Mouse (Mus musculus) kidney, adult 9 months (tissue): ENCODE data around the gene Aipl1.

Experiments
- DNase-seq: peaks from one replicate; pipeline ENCODE4 v3.0.0; 2022

The Aipl1 gene

DNA sequence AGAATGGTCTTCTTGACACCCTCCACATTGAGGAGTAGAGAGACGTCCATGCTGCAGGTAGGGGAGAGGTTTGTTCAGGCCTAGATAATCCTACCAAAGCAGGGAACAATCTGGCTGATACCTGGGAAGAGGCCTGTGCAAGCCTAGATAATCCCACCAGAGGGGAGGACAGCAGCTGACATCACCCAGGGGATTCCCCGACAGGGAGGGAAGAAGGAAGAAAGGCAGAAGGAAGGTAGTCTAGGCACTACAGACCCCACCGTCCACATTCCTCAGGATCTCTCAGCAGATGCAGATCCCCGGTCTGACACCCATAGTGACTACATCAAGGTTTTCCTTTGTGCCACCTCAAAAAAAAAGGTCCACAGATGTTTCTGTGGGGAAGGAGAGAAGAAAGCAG, at the start of gene Aipl1:
Aipl1 (minus strand) TSS at position 101 of the 400 bp plus-strand sequence.
- no peak for DNase-seq

DNA sequence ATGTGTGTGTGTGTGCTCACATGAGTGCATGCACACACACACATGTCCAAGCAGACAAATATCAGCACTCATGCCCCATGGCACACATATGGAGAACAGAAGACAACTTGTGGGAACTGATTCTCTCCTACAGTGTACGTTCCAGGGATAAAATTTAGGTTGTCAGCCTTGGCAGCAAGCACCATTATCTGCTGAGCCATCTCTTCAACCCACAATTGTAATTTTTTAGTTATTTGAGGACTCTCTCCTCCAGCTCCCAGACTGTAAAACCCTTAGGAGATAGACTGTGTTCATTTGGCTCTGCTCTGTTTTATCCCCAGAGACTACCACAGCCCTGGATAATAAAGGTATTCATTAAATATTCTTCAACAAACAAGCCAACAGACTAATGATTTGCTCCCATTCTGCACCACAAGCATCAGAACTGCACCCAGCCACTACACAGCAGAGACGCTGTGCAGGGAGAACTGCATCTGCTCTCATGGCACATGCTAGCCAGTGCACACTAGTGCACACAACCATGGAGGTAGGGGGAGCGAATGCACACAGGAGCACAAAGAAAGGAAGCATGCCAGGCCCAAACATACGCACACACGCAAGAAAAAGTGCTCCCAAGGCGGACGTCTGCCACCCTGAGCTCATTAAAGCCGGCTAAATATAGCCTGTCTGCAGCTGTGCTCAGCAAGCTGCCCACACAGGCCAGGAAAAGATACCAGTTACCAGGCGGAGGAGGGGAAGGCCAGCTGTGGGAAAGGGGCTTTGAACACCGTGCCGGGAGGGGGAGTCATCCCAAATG, 49.1 kb upstream of the Aipl1 start:
- DNase-seq, result no peak

DNA sequence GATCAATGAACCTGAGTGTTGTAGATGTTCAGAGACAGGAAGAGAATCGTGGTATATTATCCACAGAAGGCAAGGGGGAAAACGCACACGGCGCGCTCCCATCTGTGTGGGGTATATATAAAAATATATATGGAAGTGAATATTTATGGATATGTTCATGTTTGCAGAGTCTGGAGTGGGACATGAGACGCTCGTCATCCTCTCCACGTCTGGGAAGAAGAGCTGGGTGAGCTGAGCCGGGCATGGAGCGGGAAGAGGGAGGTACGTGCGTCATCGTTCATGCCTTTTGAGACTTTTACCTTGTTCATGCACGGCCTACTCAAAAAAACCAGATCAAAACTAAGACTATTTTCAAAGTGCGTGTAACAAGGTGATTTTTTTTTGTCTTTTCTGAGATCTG, 47.0 kb upstream of the Aipl1 start:
- DNase-seq, result no peak

DNA sequence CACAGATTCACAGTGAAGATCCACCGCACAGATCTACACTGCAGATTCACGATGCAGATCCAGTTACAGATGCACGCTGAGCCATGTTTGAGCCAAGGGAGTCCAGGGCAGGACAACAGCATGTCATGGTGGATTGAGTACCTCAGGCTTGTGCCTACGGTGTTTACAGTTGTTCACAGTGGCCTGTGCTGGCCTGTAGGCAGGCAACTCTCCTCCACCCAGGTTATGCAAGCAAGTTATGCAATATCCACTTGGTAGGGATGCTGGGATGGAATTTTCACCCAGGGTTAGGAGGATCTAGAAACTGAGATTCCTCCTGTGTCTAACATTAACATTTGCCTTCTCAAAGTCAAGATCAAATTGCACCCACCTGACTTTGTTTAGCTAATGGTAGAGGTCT, 45.3 kb upstream of the Aipl1 start:
- DNase-seq, result no peak

DNA sequence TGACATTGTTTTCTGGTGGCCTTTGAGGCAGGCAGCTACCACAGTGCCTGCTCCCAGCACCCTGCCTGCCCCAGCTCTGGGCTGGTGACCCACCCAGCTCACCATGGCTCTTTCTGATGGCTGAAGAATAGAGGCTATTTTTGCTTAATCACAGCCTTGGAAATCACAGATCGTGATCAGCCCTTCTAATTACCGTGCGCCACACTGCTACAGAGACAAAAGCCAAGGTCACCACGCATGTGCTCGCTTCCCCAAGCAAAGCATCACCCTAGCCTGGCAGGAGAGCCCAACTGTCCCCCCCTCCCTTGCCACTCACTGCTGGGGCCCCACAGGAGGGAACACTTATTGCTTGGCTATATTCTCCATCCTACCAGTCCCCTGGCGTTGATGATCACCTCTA, 43.2 kb upstream of the Aipl1 start:
- no peak for DNase-seq

DNA sequence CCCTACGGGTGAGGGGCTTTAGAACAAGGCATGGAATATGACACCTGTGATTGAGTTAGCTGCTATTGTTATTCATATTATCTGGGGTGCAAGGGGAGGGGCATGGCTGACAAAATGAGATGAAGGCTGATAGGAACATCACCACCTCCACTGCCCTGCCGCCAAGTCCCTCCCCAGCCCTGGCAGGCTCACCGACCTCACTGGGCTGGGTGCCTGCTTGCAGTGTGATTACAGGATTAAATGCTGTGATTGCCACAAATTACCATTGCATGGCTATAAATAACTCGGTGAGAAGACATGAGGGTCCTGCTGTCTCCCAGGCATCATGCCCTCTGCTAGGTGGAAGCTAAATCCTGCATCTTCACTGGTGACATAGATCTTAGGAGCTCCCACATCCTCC, 41.3 kb upstream of the Aipl1 start:
- DNase-seq, result no peak

DNA sequence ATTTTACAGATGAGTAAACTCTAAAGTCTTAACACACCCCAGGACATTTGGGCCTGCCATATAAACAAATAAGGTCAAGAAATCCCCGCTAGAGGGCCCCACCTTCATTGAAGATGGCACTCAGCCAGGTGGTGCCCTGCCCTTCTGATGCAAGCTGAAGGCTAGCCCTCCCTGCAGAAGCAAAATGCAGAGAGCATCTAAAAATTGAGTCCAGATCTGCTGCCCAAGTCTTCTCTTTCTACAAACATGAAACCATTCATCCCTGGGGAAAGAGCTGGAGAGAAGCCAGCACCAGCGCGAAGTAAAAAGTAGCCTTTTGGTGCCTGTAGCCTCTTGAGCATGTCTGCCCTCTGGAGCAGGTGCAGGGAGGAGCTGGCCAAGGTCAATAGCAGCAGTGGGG, 40.7 kb upstream of the Aipl1 start:
- no peak for DNase-seq

DNA sequence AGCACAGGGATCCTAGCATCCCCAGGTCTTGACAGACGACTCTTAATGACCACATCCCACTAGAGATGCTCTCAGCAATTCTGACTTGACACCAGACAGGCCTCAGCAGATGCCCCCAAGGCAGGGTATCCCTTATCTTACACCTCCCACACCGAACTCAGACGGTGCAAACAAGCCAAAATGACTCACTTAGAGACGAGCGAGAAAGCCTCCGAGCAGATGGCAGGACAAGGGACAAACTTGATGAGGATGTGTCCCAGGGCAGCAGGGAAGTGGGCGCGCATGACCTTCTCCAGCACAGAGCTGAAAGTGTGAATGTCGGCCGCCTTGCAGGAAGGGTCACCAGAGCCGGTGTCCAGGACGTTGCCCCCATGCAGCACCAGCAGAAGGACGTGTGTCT, 36.9 kb upstream of the Aipl1 start:
- no peak for DNase-seq

DNA sequence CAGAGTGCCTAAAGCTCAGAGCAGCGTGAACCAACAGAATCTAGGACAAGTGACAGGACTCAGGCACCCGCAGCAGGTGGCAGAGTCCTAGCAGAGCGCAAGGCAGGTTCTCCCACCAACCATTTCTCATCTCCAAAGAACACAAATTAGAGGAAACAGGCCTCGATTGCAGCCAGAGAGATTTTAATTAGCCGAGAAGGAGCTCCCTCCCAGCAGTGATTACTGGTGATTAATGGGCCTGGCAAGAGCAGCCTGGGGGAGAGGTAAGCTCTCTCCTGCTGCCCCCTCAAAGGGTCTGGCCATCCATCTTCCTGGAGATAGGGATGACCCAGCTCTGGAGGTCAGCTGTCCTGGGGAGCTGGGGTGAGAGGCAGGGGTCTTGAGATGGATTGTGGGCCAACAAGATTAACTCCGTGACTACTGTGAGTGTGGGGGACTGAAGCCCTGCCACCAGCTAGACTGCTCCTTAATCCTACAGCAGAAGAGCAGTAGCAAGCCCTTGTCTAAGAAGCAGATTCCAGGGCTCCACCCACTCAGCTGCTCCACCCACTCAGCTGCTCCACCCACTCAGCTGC, 35.1 kb upstream of the Aipl1 start:
- no peak for DNase-seq

DNA sequence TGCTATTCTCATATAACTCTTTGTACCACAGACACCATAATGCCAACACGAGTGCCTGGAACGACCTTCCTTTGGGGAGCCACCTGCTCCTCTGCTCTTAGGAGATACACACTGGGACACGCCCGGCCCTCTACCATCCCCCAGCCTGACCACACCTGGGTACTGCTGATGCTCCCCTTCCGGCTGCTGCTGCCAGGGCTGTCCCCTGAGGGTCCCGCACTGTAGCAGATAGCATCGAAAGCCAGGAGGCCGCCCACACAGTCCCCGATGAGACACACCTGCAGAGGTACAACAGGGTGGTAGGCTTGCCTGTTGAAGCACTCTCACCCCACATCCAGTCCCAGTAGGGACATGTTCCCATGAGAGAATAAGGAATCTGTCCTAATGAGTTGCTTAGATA, 33.4 kb upstream of the Aipl1 start:
- DNase-seq, result no peak

DNA sequence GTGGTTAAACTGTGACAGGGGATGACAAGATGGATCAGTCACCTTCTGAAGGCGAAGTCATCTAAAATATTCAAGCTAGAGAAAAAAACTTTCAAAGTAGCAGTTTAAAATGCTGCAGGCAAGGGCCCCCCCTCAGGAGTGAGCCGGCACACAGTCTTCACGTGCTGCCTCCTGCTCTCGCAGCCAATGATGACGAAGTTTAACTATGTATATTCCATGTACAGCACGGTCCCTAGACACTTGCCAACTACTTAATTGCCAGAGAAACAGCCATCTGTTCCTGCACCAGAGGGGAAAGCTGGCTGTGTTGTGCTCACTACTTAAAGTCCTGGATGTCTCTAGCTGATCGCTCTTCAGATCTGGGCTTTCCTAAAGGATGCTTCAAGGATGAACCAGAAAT, 30.7 kb upstream of the Aipl1 start:
- no peak for DNase-seq

DNA sequence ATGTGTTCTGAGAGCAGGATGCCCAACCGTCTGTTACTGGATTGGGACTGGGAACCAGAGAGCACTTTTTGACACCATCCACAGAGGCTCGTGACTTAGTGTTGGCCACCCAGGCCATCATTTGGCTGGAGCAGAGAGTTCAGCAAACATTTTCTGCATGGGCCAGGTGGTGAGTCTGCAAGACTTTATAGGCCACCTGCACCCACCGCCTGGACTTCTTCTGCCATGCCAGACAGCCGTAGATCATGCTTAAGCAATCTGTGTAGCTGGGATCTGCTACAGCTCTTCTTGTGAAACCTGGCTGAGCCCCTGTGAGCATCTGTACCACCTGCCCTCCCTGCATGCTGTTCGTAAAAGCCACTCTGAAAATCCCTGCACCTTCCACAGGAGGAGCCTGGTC, 30.0 kb upstream of the Aipl1 start:
- DNase-seq, result no peak

DNA sequence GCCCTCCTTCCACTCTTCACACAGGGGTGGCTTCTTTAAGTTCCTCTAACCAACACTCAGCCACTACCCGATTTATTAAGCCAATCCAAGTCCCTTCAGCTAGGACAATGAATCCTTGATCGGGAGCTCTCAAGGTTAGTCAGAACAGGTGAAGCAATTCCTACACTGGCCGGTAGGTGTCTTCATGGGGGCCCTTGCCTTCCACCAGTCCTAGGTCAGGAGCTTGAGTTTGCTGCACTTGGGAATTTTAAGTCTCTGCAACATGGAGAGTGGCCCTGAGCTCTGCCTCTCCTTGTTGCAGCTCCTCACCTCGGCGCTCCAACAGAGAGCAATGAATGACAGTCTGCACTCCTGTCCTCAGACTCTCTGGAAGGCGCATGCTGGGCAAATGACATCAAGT, 29.0 kb upstream of the Aipl1 start:
- peak; percentile 55 for DNase-seq

DNA sequence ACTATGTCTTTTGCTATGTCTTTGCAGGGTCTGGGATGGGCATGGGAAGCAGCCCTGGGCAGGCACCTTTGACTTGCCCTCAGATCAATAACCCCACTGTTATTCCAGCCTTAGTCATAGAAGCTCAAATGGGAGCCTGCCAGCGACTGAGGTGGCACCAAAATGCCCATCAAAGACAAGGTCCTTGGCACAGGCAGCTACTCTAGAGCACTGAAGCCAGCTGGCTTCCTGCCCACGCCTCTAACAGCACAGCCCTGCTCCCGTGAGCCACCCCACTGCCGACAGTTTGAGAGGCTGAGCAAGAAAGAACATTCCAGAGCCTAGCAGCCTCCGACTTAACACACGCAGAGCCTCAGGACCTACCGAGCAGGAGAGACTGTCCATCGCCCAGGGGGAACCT, 27.8 kb upstream of the Aipl1 start:
- peak; percentile 48 for DNase-seq

DNA sequence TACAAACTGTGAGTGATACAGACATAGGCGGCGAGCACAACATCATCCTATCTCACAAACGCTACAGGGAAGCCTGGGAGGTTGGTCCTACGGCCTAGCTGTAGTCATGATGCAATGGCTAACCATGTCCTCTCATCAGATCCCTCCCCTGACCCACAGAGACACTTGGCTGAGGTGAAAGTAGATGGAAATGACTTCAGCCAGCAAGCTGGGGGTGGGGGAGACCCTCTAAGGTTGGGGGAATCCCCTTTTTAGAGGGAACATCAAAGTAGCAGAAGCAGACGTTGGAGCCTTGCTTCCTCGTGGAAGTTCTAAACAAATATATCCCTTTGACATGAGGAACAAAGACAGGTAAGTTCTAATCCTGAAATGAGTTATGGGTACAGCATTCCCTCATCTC, 27.1 kb upstream of the Aipl1 start:
- DNase-seq, result no peak

DNA sequence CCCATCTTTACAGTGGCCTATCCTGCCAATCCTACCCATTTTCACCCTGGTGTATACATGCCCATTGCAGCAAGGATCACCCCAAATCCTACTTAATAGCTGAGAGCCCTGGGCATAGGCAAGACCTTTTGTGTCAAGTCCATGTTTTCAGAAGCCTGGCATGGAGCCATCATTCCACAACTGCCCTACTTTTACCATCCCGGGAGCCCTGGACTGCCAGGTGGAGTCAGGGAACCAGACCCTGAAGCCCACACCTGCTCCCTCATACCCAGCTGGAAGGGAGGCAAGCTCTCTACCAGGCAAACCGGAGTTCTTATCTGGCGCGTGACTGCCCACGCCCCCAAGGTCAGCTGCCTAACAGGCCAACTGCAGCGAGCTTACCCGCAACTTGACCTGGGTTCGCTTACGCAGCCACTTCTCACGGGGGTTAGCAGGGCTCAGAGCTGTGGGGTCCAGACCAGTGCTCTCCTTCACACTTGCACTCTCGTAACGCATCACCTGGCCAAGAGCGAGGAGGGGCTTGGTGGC, 23.8 kb upstream of the Aipl1 start:
- DNase-seq, result no peak

DNA sequence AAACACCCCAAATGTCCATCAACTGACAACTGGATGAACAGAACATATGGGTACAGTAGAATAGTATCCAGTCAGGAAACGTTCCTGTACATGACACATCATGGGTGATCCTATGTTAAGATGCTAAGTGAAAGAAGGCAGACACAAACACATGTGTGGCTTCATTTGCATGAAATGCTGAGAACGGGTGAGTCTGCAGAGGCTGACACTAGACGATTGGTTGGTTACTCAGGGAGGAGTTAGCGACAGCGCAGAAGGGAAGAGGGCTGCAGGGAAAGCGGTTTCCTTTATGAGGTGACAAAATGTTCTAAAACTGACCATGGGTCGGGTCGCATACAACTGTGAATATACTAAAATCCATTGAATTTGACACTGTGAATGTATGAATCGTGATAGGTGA, 23.1 kb upstream of the Aipl1 start:
- DNase-seq, result no peak

DNA sequence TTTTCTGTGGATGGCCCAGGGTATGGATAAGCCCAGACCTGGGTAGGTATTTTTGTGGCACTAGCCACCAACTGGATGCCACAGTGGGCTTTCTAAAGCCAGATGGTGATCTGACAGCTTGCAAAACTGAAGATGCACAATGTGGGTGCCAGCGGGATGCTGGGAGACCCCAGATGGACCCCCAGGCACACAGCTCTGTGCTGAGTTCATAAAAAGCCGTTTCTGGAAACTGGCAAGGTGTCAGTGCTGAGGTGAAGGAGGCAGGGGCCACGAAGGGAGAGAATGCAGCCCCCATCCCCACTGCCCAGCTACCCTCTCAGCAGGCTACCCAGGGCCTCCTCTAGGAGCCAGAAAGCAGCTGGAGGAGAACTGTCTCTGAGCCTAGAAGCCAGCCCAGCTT, 19.9 kb upstream of the Aipl1 start:
- no peak for DNase-seq

DNA sequence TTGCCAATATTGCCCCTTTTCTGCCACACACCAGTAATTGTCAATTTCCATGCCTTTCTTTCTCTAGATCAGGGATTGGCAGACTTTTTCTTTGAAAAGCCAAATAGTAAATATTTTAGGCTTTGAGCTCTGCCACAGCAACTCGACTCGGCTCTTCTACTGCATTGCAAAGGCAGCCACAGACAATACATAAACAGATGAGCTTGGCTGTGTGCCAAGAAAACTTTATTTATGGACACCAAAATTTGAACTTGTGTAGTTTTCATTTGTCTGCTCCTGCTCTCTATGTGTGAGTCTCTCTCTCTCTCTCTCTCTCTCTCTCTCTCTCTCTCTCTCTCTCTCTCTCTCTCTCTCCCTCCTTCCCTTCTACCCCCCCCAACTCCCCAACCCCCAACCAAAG, 17.9 kb upstream of the Aipl1 start:
- DNase-seq, result no peak

DNA sequence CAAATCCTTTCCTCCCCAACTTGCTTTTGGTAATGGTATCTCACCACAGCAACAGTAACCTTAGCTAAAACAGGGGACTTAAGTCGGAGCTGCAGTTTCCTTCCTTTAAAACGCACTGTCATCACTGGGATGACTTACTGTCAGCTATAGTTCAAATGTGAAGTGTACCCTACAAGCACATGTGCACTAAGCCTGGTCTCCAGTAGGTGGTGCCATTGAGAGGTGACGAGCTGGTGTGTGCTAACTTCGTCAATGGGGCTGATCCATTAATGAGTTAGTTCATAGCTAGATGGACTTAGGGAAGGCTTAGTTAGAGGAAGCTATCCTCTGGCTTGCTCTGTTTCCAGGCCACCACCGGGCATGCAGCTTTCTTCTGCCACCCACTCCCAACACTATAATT, 15.3 kb upstream of the Aipl1 start:
- peak; percentile 69 for DNase-seq

DNA sequence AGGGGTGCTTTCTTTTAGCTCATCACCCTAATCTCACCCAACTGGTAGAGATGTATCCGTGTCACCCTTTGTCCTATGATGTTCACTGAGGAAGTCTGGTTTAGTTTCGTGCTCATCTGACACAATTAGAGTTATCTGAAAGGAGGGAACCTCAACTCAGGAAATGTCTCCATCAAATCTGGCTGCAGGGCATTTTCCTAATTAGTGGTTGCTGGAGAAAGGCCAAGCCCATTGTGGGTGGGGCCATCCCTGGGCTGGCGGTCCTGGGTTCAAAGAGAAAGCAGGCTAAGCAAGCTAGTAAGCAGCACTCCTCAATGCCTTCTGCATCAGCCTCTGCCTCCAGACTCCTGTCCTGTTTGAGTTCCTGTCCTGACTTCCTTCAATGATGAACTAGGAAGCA, 14.9 kb upstream of the Aipl1 start:
- no peak for DNase-seq

DNA sequence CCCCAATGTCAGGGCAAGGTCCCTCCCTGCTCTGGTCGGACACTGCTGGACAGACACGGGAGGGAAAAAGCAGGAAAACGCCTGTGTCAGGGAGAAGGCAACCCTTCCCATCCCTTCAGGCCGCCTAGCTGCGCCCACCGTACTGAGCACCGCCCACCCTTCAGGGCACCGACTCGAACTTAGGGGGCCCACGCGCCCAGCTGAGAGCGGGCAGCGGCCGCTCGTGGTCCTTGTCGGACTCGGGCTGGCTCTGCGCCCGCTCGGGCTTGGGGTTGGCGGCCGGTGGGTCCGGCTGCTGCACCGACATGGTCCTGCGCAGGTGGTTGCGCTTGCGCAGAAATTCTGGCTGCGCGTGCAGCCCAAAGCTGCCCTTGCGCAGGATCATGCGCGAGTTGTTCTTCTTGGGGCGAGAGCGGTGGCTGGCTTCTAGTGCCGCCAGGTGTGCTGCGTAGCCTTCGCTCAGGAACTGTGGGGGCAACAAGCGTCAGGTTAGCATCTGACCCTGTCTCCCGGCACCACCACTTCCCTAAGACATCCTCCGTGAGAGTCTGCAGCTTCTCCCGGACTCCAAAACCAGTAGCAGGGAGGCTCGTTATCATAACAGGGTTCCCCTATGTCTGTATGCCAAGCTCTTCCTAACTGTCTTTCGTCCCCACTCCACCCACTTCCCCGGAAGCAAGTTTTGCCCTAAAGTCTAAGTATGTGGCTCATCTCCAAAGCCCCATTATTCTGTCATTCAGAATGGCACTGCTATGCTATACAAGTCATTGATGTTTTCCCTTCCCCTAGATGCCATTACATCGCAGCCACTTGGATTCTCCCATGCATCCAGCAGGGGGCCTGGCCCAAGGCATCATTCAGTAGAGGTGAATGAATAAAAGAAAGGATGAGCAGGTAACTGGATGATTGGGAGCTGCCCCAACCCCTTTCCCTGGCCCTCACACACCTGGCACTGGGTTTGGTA, 13.9 kb upstream of the Aipl1 start:
- no peak for DNase-seq

DNA sequence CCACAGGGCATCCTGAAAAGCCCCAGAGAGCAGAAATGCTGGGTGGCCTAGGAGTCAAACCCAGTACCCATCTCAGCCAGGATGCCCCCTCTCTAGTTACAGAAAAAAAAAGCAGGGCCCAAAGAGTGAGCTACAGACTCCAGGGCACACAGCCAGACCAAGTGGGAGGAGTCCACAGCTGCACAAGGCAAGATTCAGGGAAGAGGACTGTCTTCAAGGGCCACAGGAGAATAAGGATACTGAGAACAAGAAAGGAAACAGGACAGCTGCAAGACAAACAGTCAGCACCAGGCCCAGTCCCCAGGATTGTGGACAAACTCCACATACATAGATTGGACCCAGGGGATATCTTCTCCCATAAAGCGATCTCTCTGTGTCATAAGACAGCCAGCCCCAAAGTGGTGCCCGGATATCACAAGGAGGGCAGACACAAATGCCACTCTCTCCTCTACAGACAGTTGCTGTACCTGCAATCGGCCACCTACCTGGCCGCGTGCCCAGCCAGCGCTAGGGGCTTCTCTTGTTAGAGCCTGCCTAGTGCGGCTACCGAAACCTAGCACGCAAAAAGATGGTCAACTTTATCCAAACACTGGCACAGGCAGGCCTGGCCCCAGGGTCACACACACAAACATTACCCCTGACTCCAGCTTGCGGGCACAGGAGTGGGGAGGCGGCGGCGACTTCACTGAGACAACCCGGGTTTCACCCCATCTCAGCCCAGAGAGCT, 13.0 kb upstream of the Aipl1 start:
- DNase-seq, result no peak
